Mouse (Mus musculus) brain, embryonic 14.5 days (tissue): ENCODE results near the gene 1700010B08Rik. TPM values are rescaled to one million over a fixed set of nuclear protein-coding genes. Genes with fewer than 3 reads are reported as not detected.
"Not testable (repeated sequence)": the region's sequence is repeated elsewhere in the genome, so short reads cannot be mapped to it uniquely, and the experiment has no call there.

Source experiments
- DNase-seq: peaks from one replicate; pipeline ENCODE4 v3.0.0-alpha.2; 2011; ENCODE audit warnings: low read depth
- CTCF ChIP-seq: fragments of 200-500 bp; IDR thresholded peaks from 2 replicates; pipeline ENCODE4 v1.5.1; 2012; ENCODE audit warnings: inconsistent platforms, mild to moderate bottlenecking, moderate library complexity, borderline replicate concordance; ENCODE audit not compliant: insufficient read depth, insufficient read length; ENCODE audit errors: extremely low read depth
- POLR2A ChIP-seq: fragments of 200-500 bp; IDR thresholded peaks from 2 replicates; pipeline ENCODE4 v1.6.1; 2012; ENCODE audit warnings: mild to moderate bottlenecking, inconsistent platforms, borderline replicate concordance; ENCODE audit not compliant: poor library complexity, insufficient read depth, insufficient read length, severe bottlenecking; ENCODE audit errors: extremely low read depth
- polyA plus RNA-seq: library from polyadenylated mRNA; depleted of rRNA; stranded (reverse); fragments of >200 nt; gene quantifications from 2 replicates; pipeline ENCODE4 v1.2.3, GENCODE M21; 2012

Gene 1700010B08Rik
- polyA plus RNA-seq, 1 experiment, result not detected

DNA sequence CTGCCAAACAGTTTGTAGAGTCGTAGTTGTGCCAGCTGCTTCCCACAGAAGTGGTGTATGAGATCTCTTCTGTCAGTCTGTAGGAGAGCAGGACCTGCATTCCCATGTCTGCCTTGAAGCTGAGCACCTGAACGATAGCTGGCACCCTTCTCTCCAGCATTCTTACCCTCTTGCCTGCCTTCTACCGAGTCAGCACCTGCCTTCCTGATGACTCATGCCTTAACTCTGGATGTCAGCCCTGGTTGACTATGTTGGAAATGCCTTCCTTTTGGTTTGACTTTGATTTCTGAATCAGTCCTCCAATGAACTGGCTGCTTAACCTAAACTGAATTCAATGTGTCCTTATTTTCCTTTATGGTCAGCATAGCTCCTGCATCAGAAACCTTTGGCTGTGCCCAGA is 20.4 kb upstream of the 1700010B08Rik start:
- TF ChIP-seq CTCF (no peak), POLR2A (no peak)

DNA sequence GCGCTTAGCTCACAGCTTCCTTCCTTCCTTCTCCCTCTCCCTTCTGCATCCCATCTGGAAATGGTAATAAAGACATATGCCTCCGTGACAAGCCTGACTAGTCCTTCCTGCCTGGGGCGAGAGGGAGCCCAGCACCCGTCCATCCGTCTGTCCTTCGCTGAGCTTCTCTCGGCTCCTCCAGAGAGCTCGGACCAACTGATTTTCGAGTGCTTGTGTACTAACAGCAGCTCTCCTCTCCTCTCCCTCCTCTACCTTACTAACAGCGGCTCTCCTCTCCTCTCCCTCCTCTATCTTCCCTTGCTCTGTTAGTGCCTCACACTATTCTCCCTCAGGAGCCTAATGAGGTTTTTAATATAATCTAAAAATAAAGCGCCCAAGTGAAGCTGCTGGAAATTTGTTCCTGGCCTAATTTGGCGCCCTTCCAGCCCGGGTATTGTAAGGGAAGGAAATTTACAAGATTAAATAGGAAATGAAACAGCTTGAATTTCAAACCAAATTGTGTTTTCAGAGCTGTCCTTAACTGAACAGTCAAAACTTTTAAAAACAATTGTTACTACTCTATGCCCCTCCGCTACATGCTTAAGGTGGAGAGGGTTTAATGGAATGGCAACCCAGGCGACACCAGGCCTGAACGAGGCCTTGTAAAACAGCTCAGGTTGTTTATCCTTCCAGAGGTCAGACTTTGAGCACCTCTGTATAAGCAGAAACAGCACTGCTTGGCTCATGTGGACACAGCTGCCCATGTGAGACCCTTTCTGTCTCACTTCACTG is 16.9 kb upstream of the 1700010B08Rik start:
- peak; percentile 39 for DNase-seq
- TF ChIP-seq CTCF, result no peak
- no peak for TF ChIP-seq POLR2A

More for the DNA sequence above, 20.4 kb upstream of the 1700010B08Rik start:
- DNase-seq, result no peak

DNA sequence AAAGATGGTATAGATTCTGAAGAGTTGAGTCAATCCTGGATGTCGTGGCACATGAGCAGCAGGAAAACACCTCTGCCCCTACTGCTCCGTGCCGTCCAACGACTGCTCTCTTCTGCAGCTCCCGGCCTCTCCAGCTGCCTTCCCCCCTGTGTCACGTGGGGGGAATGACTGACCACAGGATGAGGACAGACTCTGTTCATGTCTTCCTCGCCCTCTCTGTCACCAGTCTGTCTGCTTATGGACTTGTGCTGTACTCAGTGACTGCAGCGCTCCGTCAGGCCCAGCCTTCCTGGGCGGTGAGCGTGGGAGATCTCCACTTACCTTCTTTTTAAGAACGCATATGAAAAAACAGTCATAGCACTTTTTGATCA is 16.4 kb upstream of the 1700010B08Rik start:
- DNase-seq, result no peak
- TF ChIP-seq POLR2A (no peak), CTCF (no peak)

DNA sequence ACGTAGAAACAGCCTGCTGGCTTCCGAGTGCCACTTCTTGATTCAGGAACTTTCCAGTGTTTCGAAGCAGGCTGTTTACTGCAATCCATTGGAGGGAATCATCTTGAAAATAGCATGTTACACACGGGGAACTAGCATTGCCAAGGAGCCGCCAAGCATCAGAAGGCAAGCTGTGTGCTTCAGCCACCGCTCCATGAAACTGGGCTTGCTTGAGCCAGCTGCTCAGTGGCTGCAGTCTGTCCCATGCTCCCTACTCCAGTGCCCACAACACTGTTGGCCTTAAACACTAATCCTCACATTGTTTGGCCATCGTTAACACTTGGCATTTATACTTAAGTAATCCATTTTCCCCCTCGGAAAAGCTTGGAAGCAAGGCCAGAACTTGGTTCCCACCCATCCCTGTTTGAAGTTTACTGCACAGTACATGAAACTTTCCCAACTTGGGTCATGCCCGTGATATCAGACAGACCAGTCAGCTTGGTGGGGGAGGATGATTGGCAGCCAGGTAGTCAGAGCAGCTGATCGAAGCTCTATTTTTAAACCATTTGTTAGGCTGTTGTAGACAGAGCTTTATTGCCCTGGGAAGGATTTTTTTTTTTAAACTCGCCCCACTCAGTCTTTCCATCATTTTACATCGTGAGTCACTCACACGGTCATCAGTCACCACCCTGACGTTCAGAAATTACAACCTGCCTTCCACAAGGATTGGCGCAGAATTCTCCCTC is 13.2 kb upstream of the 1700010B08Rik start:
- peak; percentile 48 for DNase-seq
- TF ChIP-seq CTCF, result no peak
- no peak for TF ChIP-seq POLR2A

DNA sequence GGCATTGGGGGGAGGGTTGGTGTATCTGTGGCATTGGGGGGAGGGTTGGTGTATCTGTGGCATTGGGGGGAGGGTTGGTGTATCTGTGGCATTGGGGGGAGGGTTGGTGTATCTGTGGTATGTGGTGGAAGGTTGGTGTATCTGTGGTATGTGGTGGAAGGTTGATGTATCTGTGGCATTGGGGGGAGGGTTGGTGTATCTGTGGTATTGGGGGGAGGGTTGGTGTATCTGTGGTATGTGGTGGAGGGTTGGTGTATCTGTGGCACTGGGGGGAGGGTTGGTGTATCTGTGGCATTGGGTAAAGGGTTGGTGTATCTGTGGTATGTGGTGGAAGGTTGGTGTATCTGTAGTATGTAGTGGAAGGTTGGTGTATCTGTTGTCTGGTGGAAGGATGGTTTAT is 11.6 kb upstream of the 1700010B08Rik start:
- not testable (repeated sequence) for DNase-seq

DNA sequence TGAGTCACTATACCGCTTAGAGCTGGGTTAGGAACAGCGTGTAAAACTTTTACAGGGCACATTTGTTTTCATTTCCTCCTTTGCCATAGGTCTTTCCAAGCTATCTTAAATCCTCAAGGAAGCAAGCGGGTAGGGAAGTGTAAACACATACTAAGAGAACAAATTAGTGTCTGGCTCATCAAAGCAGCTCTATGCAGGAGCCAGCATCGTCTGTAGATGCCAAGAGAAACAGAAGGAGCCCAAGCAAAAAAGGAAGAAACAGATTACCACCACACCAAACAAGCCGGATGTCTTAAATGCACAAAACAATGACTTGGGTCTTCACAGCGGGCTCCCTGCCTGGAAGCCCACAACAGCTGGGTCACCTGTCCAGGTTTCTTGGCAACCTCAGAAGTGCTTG is 9.0 kb upstream of the 1700010B08Rik start:
- TF ChIP-seq CTCF (no peak), POLR2A (no peak)
- peak; percentile 55 for DNase-seq

DNA sequence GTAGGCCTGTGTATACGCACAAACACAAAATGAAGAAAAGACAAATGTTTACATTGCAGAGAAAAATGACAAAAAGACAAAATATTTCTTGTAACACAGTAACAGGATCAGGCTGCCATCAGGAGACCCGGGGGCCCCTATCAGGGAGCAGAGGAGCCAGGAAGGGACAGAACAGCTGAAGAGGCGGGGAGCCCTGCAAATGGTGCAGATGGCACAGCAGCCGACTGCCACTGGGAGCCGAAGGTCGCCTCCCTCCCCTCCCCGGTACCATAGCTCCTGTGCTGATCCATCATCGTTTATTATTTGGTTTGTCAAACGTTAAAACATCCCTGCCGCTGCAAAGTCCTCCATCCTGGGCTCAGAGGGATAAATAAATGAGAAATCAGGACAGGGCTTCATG is 6.6 kb upstream of the 1700010B08Rik start:
- DNase-seq, result no peak
- TF ChIP-seq CTCF, result no peak
- TF ChIP-seq POLR2A, result no peak

DNA sequence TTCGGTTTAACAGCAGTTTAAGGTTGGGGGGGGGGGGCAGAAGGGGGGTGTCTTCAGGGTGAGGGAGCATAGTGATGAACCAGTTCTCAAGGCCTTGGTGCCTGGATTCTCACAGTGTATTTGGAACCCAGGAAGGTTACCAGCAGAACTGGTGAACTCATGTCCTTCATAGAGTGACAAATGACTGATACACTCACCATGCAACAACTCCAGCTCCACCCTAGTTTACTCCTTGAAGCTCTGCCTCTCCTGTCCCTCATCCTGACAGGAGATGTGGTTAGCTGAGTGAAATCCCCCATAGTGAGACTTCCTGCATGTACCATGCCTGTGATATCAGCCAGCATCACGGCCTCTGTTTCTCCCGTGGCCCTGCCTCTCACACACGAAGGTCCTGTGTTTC is 6.0 kb upstream of the 1700010B08Rik start:
- TF ChIP-seq POLR2A (no peak), CTCF (no peak)
- DNase-seq, result no peak

DNA sequence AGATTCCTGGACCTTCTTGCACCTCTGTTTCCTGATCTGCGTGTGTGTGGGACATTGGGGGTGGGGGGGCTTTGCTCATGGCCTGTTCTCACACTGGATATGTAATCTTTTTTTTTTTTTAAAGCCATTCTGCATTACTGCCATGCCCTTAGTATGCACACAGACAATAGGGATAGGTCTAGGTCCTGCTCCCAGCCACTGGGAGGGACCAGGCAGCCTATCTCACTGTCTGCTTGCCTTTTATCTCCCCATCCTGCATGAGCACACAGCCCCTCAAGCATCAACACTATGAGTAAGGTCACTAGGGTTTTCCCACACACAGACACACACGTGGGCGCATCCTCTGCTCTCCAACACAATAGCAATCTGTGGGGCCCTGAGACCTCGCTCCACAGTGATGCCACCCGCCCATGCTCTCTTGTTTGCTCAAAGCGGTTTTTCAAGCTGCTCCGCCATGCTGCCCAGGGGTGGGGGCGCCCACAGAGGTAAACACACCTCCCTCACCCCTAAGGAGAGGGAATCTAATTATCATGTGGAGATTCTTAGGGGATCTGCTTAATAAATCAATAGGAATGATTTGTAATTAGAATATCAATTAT is 4.5 kb upstream of the 1700010B08Rik start:
- DNase-seq, result no peak
- TF ChIP-seq CTCF (no peak), POLR2A (no peak)

DNA sequence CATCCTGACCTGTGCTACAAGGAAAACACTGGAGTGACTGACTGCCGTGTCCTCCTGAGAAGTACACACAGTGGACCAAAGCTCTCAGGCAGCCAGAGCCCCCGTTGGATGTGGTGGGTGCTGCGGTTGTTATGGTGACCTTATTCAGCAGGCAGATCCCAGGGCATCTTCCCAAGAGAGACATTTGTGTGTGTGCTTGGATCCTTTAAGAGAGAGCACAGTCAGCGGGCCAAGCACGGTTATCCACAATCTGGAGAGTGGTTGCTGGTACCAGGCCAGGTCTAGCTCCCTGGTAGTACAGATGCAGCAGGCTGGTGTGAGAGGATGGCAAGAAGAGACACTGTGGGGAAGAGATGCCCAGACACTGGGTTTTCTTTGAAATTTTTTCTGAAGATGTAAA is 2.2 kb upstream of the 1700010B08Rik start:
- TF ChIP-seq CTCF (no peak), POLR2A (no peak)
- no peak for DNase-seq

DNA sequence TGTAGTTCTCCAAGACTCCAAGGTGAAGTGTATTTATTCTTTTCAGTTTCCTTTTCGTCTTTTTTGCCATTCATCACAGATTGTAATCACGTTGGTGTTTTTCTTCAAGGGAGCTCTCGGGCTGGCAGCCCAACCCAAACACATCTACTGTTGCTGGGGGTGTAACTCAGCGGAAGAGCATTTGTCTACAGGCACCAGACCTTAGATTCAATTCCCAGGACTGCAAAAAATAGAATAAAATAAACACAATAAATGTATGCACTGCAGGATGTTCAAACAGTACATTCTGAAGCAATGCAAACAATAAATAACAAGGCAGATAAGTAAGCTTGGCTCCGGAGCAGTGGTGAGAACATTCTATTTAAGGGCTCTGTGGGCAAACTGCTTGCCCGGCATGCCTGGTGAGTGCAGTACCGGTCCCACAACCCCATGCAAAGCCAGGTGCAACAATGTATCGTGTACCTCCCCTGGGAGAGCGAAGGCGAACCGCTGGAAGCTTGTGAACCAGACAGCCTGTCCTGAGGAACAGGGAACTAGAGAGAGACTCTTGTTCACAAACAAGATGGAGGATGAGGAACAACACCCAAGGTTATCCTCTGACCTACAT is 3.1 kb downstream of the 1700010B08Rik start:
- DNase-seq, result no peak
- TF ChIP-seq CTCF, result no peak
- no peak for TF ChIP-seq POLR2A

DNA sequence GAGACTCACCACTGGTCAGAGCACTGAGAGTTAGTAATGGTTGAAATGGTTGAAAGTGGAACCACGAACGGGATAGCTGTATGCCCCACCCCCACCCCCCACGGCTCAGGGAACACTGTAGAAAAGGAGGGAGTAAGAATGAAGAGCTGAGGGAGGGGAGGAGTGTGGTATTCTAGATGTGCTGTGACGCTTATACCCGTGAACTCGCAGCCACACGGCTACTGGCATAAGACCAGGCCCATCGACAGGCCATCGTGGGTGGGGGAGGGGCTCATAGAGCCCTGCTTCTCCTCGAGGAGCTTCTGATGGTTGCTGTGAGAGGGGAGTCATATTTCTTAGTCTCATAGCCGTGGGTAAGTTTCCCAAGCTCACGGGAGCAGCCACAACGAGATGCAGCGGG is 5.2 kb downstream of the 1700010B08Rik start:
- DNase-seq, result no peak
- TF ChIP-seq POLR2A (no peak), CTCF (no peak)
